Mouse (Mus musculus) cerebellum, adult 2 months (tissue): ENCODE measurements around the gene Hsd17b12.

Experiments
- CTCF ChIP-seq: fragments of 200-500 bp; IDR thresholded peaks from 2 replicates; pipeline ENCODE4 v1.5.1; 2011; ENCODE audit warnings: low read depth, mild to moderate bottlenecking, control low read depth, low read length, moderate library complexity, borderline replicate concordance; ENCODE audit not compliant: insufficient read depth
- POLR2A ChIP-seq: fragments of 200-500 bp; IDR thresholded peaks from 2 replicates; pipeline ENCODE4 v1.6.1; 2011; ENCODE audit warnings: low read length, control low read depth, borderline replicate concordance; ENCODE audit not compliant: insufficient read depth

DNA sequence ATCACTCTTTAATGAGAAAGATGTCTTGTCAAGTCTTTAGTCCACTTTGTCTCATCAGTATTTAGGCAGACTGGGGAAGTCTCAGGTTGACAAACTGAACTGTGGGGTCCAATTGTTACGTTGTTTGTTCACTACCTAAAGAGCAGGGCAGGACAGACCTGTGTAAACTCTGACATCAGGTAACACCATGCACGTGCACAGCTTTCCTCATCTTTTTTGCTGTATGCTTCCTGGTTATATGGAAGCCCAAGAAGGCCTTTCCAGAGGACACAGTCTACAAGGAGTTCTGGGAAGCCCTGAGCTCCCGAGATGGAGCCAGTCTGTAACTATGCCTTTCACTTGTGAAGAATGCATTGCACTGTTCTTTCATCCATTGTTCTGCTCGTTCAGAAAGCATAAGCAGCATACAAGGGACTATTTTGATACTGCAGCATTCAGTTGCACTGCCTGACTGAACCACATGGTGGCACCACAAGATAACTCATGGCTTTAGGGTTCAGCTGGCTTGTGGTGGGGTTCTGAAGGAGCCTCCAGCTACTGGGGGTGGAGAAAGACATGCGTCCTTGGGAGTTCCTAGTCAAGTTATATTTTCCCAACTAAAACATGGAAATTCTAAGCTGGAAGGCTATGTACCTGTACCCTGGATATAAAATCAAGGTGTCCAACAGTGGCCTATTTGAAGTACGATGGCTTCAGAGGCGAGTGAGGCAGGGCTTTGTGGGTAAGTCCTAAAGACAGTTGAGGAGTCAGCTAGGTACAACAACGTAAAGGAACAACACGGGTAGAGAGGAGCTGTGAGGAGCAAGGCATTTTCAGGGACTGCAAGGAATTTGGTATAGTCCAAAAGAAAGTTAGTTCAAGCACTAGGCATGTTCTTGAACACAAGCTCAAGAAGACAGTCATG, 122.1 kb downstream of the Hsd17b12 start:
- TF ChIP-seq POLR2A (no peak), CTCF (peak; percentile 96)
